Mouse (Mus musculus) ES-E14 (cell line): ENCODE results near the gene Grin2a. TPM values are rescaled to one million over a fixed set of nuclear protein-coding genes. Genes with fewer than 3 reads are reported as not detected.

Experiments used
- DNase-seq: peaks from one replicate; pipeline ENCODE4 v3.0.0-alpha.2; 2013; ENCODE audit warnings: low read depth, low spot score
- H3K27ac ChIP-seq: 2 replicates; pipeline ENCODE4 v1.5.1; 2012; ENCODE audit warnings: low read depth, mild to moderate bottlenecking, low read length, moderate library complexity, mixed read lengths; ENCODE audit not compliant: poor library complexity, insufficient read depth, severe bottlenecking
- H3K36me3 ChIP-seq: 2 replicates; pipeline ENCODE4 v1.6.1; 2012; ENCODE audit warnings: mild to moderate bottlenecking, low read length, moderate library complexity, mixed read lengths; ENCODE audit not compliant: control insufficient read depth, poor library complexity, insufficient read depth, severe bottlenecking
- H3K4me1 ChIP-seq, 2 experiments: fragments of 150-350 bp in 1 of 2; sonication (generic) in 1 of 2; 2 replicates each; pipeline ENCODE4 v1.6.1; 2012; ENCODE audit warnings: low read length in 2 of 2, mild to moderate bottlenecking in 1 of 2, mixed read lengths in 1 of 2; ENCODE audit not compliant: control insufficient read depth in 2 of 2, insufficient read depth in 2 of 2, poor library complexity in 1 of 2
- H3K4me3 ChIP-seq, 2 experiments: fragments of 150-350 bp in 1 of 2; sonication (generic) in 1 of 2; 2 replicates each; pipeline ENCODE4 v1.5.1; 2012; ENCODE audit warnings: low read length in 2 of 2, low read depth in 1 of 2, mild to moderate bottlenecking in 1 of 2, mixed read lengths in 1 of 2; ENCODE audit not compliant: insufficient read depth in 1 of 2, poor library complexity in 1 of 2, severe bottlenecking in 1 of 2
- H3K9ac ChIP-seq: 2 replicates; pipeline ENCODE4 v1.6.1; 2012; ENCODE audit warnings: low read depth, mild to moderate bottlenecking, low read length, mixed read lengths; ENCODE audit not compliant: poor library complexity, insufficient read depth, severe bottlenecking
- H3K9me3 ChIP-seq: fragments of 150-350 bp; sonication (generic); 2 replicates; pipeline ENCODE4 v1.6.1; 2012; ENCODE audit warnings: low read depth, mild to moderate bottlenecking, low read length; ENCODE audit not compliant: control insufficient read depth, insufficient read depth
- CHD2 ChIP-seq: IDR thresholded peaks from 2 replicates; pipeline ENCODE4 v1.6.1; 2014; ENCODE audit warnings: mild to moderate bottlenecking, low read depth, low read length, inconsistent platforms
- HCFC1 ChIP-seq: IDR thresholded peaks from 2 replicates; pipeline ENCODE4 v1.6.1; 2012; ENCODE audit warnings: low read length, inconsistent platforms, borderline replicate concordance; ENCODE audit not compliant: insufficient read depth
- MAFK ChIP-seq: IDR thresholded peaks from 2 replicates; pipeline ENCODE4 v1.6.1; 2014; ENCODE audit warnings: mild to moderate bottlenecking, low read depth, low read length, inconsistent platforms; ENCODE audit not compliant: insufficient read depth
- ZC3H11A ChIP-seq: IDR thresholded peaks from 2 replicates; pipeline ENCODE4 v1.6.1; 2012; ENCODE audit warnings: low read depth, mild to moderate bottlenecking, inconsistent platforms, low read length, borderline replicate concordance
- ZNF384 ChIP-seq: IDR thresholded peaks from 2 replicates; pipeline ENCODE4 v1.6.1; 2012; ENCODE audit warnings: low read depth, low read length, inconsistent platforms
- in situ Hi-C, 2 experiments: fragments of 600-800 bp; cut with MboI; formaldehyde crosslinking; loops; one replicate each; pipeline ENCODE4 v1.15.1; 2025; ENCODE audit warnings: low sequenced_read_pairs in 2 of 2, inconsistent platforms in 1 of 2; ENCODE audit not compliant: unreplicated experiment in 2 of 2
- total RNA-seq: library from RNA; depleted of rRNA; stranded (reverse); fragments of 300-350 nt; gene quantifications from 2 replicates; pipeline ENCODE4 v1.2.3, GENCODE M21; 2012

Grin2a gene
- total RNA-seq, 1 experiment: 0.62 TPM

DNA sequence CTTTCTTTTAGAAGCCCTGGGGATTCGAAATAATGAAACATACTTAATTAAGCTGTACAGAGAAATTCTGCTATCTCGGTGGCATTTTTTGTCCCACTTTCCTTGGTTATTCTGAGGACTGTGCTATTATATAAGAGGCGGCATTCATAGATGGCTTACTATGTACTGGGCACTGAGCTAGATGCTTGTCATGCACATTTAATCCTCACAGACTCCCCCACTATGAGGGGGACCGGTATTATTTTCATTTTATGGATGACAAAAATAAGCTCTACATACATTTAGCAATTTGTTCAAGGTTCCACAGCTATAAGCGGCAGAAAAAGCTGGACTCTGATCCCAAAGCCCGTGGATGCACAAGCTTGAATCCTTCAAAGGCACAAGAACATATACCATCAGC lies 256.7 kb downstream of the Grin2a start:
- Histone ChIP-seq H3K4me3 (no peak overlapping the region), H3K9me3 (no peaks in the 10 kb centered on the region), H3K27ac (no peak overlapping the region), H3K9ac (no peak overlapping the region), H3K36me3 (no peaks in the 10 kb centered on the region), H3K4me1 (no peaks in the 10 kb centered on the region)
- no peak for TF ChIP-seq ZC3H11A
- in situ Hi-C loops: no loop called here
- DNase-seq: no peak

DNA sequence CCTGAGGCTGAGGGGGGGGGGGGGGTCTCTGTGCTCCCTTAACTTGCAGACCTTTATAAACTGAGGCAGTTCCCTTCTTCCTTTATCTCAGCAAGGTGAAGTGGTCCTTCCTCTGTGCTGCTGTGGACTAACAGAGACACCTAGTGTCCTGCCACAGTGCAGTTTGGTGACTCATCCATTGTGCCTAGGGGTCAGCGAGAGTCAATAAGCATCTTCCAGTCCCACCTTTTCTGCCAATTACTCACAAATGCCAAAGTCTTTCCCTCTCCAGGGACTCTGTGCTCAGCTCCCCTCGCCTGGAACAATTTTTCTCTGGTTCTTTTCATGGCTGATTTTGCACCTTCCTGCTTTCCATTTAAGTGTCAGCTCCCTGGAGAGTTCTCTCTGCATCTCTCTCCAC lies 258.2 kb downstream of the Grin2a start:
- H3K4me1 ChIP-seq: no peaks in the 10 kb centered on the region
- TF ChIP-seq ZC3H11A (no peak), CHD2 (no peak), HCFC1 (no peak), ZNF384 (no peak), MAFK (no peak)
- DNase-seq: no peak
- in situ Hi-C loops: no loop called here
- no peaks in the 10 kb centered on the region for H3K9me3 ChIP-seq
- H3K36me3 ChIP-seq: no peaks in the 10 kb centered on the region
- H3K27ac ChIP-seq: no peak overlapping the region
- no peak overlapping the region for H3K4me3 ChIP-seq
- no peak overlapping the region for H3K9ac ChIP-seq

DNA sequence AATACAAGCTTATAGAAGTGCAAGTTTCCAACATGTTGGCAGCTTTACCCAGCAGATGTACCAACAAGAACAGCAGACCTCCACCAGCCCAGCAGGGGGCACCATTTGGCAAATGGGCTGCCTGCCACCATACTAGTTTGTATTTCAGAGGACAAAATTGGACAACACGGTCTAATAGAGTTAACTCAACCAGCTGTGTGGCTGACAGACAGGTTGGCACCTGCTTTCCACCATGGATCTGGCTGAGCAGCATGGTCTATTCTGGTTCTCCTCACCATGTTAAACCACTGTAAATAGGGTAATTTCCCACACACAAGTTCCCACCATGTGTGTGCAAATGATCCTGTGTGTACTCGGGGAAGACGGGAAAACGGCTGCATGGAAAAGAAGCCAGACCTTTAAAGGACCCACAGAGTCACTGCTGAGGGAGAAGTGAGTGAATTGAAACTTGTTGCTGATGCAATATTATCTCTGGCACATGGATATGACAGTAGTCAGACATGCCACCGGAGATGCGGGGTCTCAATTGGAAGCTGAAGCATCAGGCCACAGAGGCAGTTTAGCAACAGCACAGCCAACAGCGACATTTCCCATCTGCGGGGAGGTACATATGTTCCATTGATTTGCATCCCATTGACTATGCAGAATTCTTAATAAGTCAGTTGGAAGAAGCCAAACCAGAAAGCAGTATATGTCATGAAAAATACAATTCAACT lies 259.8 kb downstream of the Grin2a start:
- TF ChIP-seq ZNF384 (no peak), HCFC1 (no peak), ZC3H11A (no peak), MAFK (no peak), CHD2 (no peak)
- DNase-seq: no peak
- no peak overlapping the region for H3K9ac ChIP-seq
- H3K9me3 ChIP-seq: no peaks in the 10 kb centered on the region
- in situ Hi-C loops: no loop called here
- no peaks in the 10 kb centered on the region for H3K4me1 ChIP-seq
- H3K36me3 ChIP-seq: no peaks in the 10 kb centered on the region
- H3K4me3 ChIP-seq: no peak overlapping the region
- no peak overlapping the region for H3K27ac ChIP-seq

GRCm38 (mm10) chr16:9727603-9728002 lies 267.8 kb downstream of the Grin2a start:
- TF ChIP-seq ZC3H11A (no peak), ZNF384 (no peak), HCFC1 (no peak), CHD2 (no peak), MAFK (no peak)
- in situ Hi-C loops: no loop called here
- H3K9ac ChIP-seq: no peak overlapping the region

DNA sequence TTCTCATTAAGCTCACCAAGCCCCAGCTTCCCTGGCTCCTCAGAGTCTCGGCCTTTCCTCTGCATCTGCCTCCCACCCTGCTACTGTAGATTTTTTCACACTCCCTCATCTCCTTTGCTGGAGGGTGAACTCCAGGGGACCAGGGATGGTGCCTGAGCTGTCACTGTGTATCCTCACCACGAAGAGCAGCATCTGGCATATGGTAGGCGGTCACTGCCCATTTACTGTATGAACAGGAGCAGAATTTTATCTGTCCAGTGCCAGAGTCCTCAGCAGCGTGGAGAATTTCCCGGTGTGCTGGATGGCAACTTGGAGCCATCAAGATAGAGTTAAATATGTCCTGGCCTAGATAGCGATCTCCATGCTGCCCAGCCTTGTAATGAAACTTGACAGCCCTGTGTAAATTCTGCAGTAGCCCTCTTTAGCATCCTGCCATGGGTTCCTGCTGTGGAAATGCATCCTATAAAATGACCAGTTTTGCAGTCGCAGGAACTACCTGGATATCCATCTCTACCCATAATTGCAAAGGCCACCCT lies 269.7 kb downstream of the Grin2a start:
- no peaks in the 10 kb centered on the region for H3K4me1 ChIP-seq
- no peaks in the 10 kb centered on the region for H3K9me3 ChIP-seq
- H3K27ac ChIP-seq: no peak overlapping the region
- TF ChIP-seq ZNF384 (no peak), HCFC1 (no peak), ZC3H11A (no peak), CHD2 (no peak), MAFK (no peak)
- no peak for DNase-seq
- no peaks in the 10 kb centered on the region for H3K36me3 ChIP-seq
- H3K4me3 ChIP-seq: no peak overlapping the region
- in situ Hi-C loops: no loop called here
- no peak overlapping the region for H3K9ac ChIP-seq

More at GRCm38 (mm10) chr16:9727603-9728002, 267.8 kb downstream of the Grin2a start:
- DNase-seq: no peak
- no peaks in the 10 kb centered on the region for H3K9me3 ChIP-seq
- no peaks in the 10 kb centered on the region for H3K4me1 ChIP-seq
- no peak overlapping the region for H3K4me3 ChIP-seq
- H3K36me3 ChIP-seq: no peaks in the 10 kb centered on the region
- no peak overlapping the region for H3K27ac ChIP-seq
